Mouse (Mus musculus): ENCODE measurements at regions not wholly inside any gene's neighbourhood (a gene's known extent, or its start where the extent isn't known, plus 50 kb on each side); places are given as distances from the start of the nearest gene placed in this dataset.

- Histone ChIP-seq H3K27ac (no peak overlapping the region), H3K4me1 (replicated peaks; ENCODE audit: control insufficient read depth, insufficient read depth, low read length) (no peaks in the 10 kb centered on the region), H3K4me2 (replicated peaks) (no peak overlapping the region), H3K4me3 (replicated peaks; ENCODE audit: low read length) (no peak overlapping the region), H3K9me3 (ENCODE audit: control insufficient read depth, low read length) (0 out of 2 replicates have a peak, but pooled peaks cover 4% of the 10 kb centered on the region), H3K36me3 (replicated peaks; ENCODE audit: control insufficient read depth, insufficient read depth) (no peaks in the 10 kb centered on the region), H3K9ac (no peak overlapping the region), H3K27me3 (ENCODE audit: control insufficient read depth, insufficient read depth, low read length) (no peaks in the 10 kb centered on the region)
- no peak for ATAC-seq (ENCODE audit: low FRiP score)
- 97% methylated on average over 1 of the region's 1 CpGs for WGBS
- DNase-seq (ENCODE audit: low spot score) = no peak
Observed at GRCm38 (mm10) chr5:142346454-142346853, 54.8 kb upstream of the Foxk1 start.

GRCm38 (mm10) chr5:142350574-142350973, 50.7 kb upstream of the Foxk1 start:
- Histone ChIP-seq H3K4me3 (replicated peaks; ENCODE audit: low read length) (no peak overlapping the region), H3K36me3 (replicated peaks; ENCODE audit: control insufficient read depth, insufficient read depth) (no peaks in the 10 kb centered on the region), H3K27ac (no peak overlapping the region), H3K9me3 (ENCODE audit: control insufficient read depth, low read length) (0 out of 2 replicates have a peak, but pooled peaks cover 4% of the 10 kb centered on the region), H3K4me1 (replicated peaks; ENCODE audit: control insufficient read depth, insufficient read depth, low read length) (no peaks in the 10 kb centered on the region), H3K4me2 (replicated peaks) (no peak overlapping the region), H3K27me3 (ENCODE audit: control insufficient read depth, insufficient read depth, low read length) (no peaks in the 10 kb centered on the region), H3K9ac (no peak overlapping the region)
- DNase-seq (ENCODE audit: low spot score) = no peak
- no peak for ATAC-seq (ENCODE audit: low FRiP score)
- whole genome bisulfite sequencing = 58% methylated on average over 5 of the region's 5 CpGs
